Mouse (Mus musculus) erythroblast, embryonic 14.5 days (primary cell): ENCODE measurements around the gene Slc25a21. TPM values are rescaled to one million over a fixed set of nuclear protein-coding genes. Genes with fewer than 3 reads are reported as not detected.
"Not testable (repeated sequence)": the region's sequence is repeated elsewhere in the genome, so short reads cannot be mapped to it uniquely, and the experiment has no call there.

ENCODE experiments used
- H3K27me3 ChIP-seq: 2 replicates; pipeline ENCODE4 v1.6.1; 2012; ENCODE audit warnings: inconsistent platforms; ENCODE audit not compliant: control insufficient read depth
- H3K36me3 ChIP-seq: 2 replicates; pipeline ENCODE4 v1.6.1; 2012; ENCODE audit warnings: mild to moderate bottlenecking, inconsistent platforms; ENCODE audit not compliant: control insufficient read depth
- H3K4me1 ChIP-seq: 2 replicates; pipeline ENCODE4 v1.6.1; 2012; ENCODE audit warnings: inconsistent platforms; ENCODE audit not compliant: control insufficient read depth
- H3K4me3 ChIP-seq: replicated peaks from 2 replicates; pipeline ENCODE3; 2012; ENCODE audit warnings: moderate library complexity, mild to moderate bottlenecking, inconsistent platforms
- H3K9me3 ChIP-seq: 2 replicates; pipeline ENCODE4 v1.6.1; 2012; ENCODE audit warnings: low read length, inconsistent platforms, mixed read lengths; ENCODE audit not compliant: control insufficient read depth
- GATA1 ChIP-seq: IDR thresholded peaks from 2 replicates; pipeline ENCODE4 v1.6.1; 2012; ENCODE audit warnings: low read length, inconsistent platforms, mixed read lengths
- TAL1 ChIP-seq: IDR thresholded peaks from 3 replicates; pipeline ENCODE4 v1.6.1; 2012; ENCODE audit warnings: low read length, inconsistent platforms, mixed read lengths
- polyA plus RNA-seq: library from polyadenylated mRNA; stranded (reverse); fragments of >175 nt; gene quantifications from 2 replicates; pipeline ENCODE4 v1.2.3, GENCODE M21; 2012

Slc25a21 gene
- polyA plus RNA-seq, result 4.3 and 5.0 TPM in 2 replicates

- Histone ChIP-seq H3K27me3 (no peaks in the 10 kb centered on the region), H3K36me3 (peaks cover 17% of the 10 kb centered on the region), H3K9me3 (no peaks in the 10 kb centered on the region), H3K4me3 (peak within 1 kb of the TSS; percentile 84), H3K4me1 (peaks cover 55% of the 10 kb centered on the region)
- TF ChIP-seq GATA1 (peak; percentile 73), TAL1 (peak; percentile 56; the same call in 2 of the 3 replicates)
These were observed at the start of gene Slc25a21 for GRCm38 (mm10) chr12:57197363-57198026. TSS of gene Slc25a21 (minus strand) at chr12:57197472.

GRCm38 (mm10) chr12:57243671-57244495, 46.6 kb upstream of the Slc25a21 start:
- Histone ChIP-seq H3K9me3 (no peaks in the 10 kb centered on the region), H3K4me1 (peaks cover 8% of the 10 kb centered on the region), H3K36me3 (peaks cover 41% of the 10 kb centered on the region), H3K4me3 (no peak overlapping the region), H3K27me3 (no peaks in the 10 kb centered on the region)
- TF ChIP-seq GATA1 (no peak), TAL1 (no peak)

DNA sequence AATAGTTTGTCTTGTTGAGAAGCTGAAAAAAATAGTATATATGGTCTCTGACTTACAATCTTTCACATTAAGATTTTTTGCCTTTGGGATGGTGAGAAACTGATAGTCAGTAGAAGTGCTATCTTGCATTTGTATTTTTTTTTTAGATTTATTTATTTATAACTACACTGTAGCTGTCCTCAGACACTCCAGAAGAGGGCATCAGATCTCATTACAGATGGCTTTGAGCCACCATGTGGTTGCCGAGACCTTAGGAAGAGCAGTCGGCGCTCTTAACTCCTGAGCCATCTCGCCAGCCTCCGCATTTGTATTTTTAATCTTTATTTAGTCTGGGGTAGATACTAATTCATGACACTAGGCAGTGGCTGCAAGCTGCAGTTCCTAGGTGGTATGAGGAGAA, 36.1 kb upstream of the Slc25a21 start:
- TF ChIP-seq GATA1 (no peak), TAL1 (no peak)
- H3K4me3 ChIP-seq, result no peak overlapping the region
- no peaks in the 10 kb centered on the region for H3K9me3 ChIP-seq

DNA sequence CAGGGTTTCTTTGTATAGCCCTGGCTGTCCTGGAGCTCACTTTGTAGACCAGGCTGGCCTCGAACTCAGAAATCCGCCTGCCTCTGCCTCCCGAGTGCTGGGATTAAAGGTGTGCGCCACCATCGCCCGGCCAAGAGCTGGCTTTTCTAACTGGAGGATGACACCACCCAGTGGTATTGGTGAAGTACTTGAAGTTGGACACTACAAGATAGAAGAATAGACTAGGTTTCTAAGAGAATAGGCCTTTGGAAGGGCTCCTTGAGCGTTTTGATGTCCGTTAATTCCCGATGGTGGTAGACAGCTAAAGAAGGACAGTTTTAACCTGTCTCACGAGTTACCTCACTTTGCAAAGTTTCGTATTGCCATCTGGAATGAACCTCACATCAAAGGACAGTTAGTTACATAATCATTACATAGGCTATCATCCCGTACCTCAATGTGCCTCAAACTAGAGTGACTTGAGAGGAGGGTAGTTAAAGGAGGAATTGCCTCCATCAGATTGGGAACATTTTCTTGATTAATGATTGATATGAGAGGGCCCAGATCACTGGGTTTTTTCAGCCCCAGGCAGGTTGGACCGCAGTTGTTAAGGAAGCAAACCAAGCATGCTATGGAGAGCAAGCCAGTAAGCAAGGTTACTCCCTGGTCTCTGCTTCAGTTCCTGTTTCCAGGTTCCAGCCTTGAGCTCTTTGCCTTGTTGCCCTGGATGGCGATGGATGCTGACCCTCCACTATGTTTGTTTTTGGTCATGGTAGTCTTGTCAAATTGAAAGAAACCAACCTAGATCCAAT, 34.0 kb upstream of the Slc25a21 start:
- peak overlapping the region; percentile 94 for H3K4me3 ChIP-seq
- peaks cover 16% of the 10 kb centered on the region for H3K36me3 ChIP-seq
- H3K27me3 ChIP-seq, result no peaks in the 10 kb centered on the region
- peaks cover 51% of the 10 kb centered on the region for H3K4me1 ChIP-seq
- TF ChIP-seq GATA1 (no peak), TAL1 (no peak)
- no peaks in the 10 kb centered on the region for H3K9me3 ChIP-seq

More for the DNA sequence above, 36.1 kb upstream of the Slc25a21 start:
- peaks cover 49% of the 10 kb centered on the region for H3K4me1 ChIP-seq
- no peaks in the 10 kb centered on the region for H3K27me3 ChIP-seq
- peaks cover 27% of the 10 kb centered on the region for H3K36me3 ChIP-seq

DNA sequence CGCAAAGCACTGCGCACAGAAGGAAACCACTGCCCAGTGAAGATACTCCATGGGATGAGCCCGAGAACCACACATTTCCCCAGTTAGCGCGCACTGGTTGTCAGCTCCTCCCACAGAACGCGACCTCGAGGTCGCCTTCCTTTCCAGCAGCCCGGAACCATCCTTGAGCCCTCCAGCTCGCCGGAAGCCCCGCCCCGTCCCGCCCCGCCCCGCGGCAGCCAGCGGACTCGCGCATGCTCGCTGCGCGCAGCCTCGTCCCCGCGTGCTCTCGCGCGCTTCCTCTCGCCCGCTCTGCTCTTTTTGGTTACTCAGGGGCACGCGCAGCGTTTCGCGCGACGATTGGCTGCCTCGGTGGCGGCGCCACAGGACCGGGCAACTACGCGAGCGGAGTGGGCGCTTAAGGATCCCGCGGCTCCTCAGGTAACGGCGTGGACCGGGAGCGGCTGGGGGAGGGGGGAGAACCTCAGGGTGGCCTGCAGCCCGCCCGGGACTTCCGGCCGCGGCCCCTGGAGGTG, 33.0 kb upstream of the Slc25a21 start, which contains the start of the genes Prps1l3 and Mipol1:
TSS of gene Prps1l3 (plus strand) at position 221 of the 515 bp plus-strand sequence.
TSS of gene Mipol1 (plus strand) at position 236 of the 515 bp plus-strand sequence.
- Histone ChIP-seq H3K9me3 (no peaks in the 10 kb centered on the region), H3K4me3 (peak within 1 kb of the TSS; percentile 94), H3K27me3 (no peaks in the 10 kb centered on the region), H3K4me1 (peaks cover 46% of the 10 kb centered on the region), H3K36me3 (peaks cover 11% of the 10 kb centered on the region)
- no peak for TF ChIP-seq GATA1
- no peak for TF ChIP-seq TAL1

DNA sequence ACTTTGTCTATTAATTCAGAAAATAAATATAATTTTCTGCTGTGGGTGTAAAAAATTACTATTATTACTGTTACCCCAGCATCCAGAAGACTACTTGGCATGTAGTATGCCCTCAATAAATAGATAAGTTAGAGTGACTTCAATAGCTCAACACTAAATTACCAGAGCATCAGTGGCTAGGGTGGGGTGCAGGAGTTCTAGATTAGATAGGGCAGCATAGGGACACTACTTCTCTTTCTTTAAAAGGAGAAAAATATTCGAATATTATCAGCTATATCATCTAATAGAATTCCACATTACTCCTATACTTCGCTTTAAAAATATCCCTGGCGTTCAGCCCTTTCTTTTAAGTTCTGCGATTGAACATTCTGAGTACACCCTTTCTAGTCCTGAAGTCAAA, 32.4 kb upstream of the Slc25a21 start:
- H3K27me3 ChIP-seq, result no peaks in the 10 kb centered on the region
- peaks cover 5% of the 10 kb centered on the region for H3K36me3 ChIP-seq
- H3K9me3 ChIP-seq, result no peaks in the 10 kb centered on the region
- H3K4me3 ChIP-seq, result peak overlapping the region; percentile 94
- peaks cover 40% of the 10 kb centered on the region for H3K4me1 ChIP-seq
- TF ChIP-seq TAL1, result no peak
- TF ChIP-seq GATA1, result no peak

- no peak for TF ChIP-seq GATA1
- no peak for TF ChIP-seq TAL1
- H3K4me3 ChIP-seq, result no peak overlapping the region
These were observed 30.5 kb upstream of the Slc25a21 start for GRCm38 (mm10) chr12:57227776-57228175.

GRCm38 (mm10) chr12:57226411-57226810, 29.1 kb upstream of the Slc25a21 start:
- H3K36me3 ChIP-seq, result no peaks in the 10 kb centered on the region; the same call in 1 of the 2 replicates
- H3K4me3 ChIP-seq, result no peak overlapping the region
- H3K9me3 ChIP-seq, result no peaks in the 10 kb centered on the region
- no peak for TF ChIP-seq GATA1
- TF ChIP-seq TAL1, result no peak
- H3K27me3 ChIP-seq, result no peaks in the 10 kb centered on the region
- H3K4me1 ChIP-seq, result peaks cover 25% of the 10 kb centered on the region

More at GRCm38 (mm10) chr12:57227776-57228175, 30.5 kb upstream of the Slc25a21 start:
- no peaks in the 10 kb centered on the region; the same call in 1 of the 2 replicates for H3K36me3 ChIP-seq
- H3K27me3 ChIP-seq, result no peaks in the 10 kb centered on the region
- peaks cover 32% of the 10 kb centered on the region for H3K4me1 ChIP-seq
- H3K9me3 ChIP-seq, result no peaks in the 10 kb centered on the region

- H3K4me1 ChIP-seq, result peaks cover 25% of the 10 kb centered on the region
These were observed 15.2 kb upstream of the Slc25a21 start for GRCm38 (mm10) chr12:57212463-57212862.

More at GRCm38 (mm10) chr12:57212463-57212862, 15.2 kb upstream of the Slc25a21 start:
- H3K9me3 ChIP-seq, H3K36me3 ChIP-seq, H3K4me3 ChIP-seq, H3K27me3 ChIP-seq: not testable (repeated sequence)
